Mouse (Mus musculus) layer of hippocampus, adult 18-20 months (tissue): ENCODE results near the gene 1700012A03Rik. TPM values are rescaled to one million over a fixed set of nuclear protein-coding genes. Genes with fewer than 3 reads are reported as not detected.

Experiments
- DNase-seq, 2 experiments: peaks; one replicate each; pipeline ENCODE4 v3.0.0; 2022; ENCODE audit warnings: low spot score in 2 of 2
- total RNA-seq, 2 experiments: library from RNA; stranded (reverse); gene quantifications; 2 replicates each; pipeline ENCODE4 v1.2.3; 2021

The 1700012A03Rik gene
- total RNA-seq, 2 experiments from 2014 or later, result not detected

- DNase-seq, result no peak
Observed at GRCm38 (mm10) chr6:32072161-32072560, 22.1 kb downstream of the 1700012A03Rik start.

- DNase-seq, result no peak
Observed at GRCm38 (mm10) chr6:32093312-32093711, 43.3 kb downstream of the 1700012A03Rik start.

- no peak for DNase-seq
Observed at GRCm38 (mm10) chr6:32105547-32106275, 55.7 kb downstream of the 1700012A03Rik start.
